Mouse (Mus musculus): ENCODE data around the gene Gm29797. TPM values are rescaled to one million over a fixed set of nuclear protein-coding genes. Genes with fewer than 3 reads are reported as not detected.

Gene Gm29797
- polyA plus RNA-seq, 1 experiment from 2014 or later, result not detected

DNA sequence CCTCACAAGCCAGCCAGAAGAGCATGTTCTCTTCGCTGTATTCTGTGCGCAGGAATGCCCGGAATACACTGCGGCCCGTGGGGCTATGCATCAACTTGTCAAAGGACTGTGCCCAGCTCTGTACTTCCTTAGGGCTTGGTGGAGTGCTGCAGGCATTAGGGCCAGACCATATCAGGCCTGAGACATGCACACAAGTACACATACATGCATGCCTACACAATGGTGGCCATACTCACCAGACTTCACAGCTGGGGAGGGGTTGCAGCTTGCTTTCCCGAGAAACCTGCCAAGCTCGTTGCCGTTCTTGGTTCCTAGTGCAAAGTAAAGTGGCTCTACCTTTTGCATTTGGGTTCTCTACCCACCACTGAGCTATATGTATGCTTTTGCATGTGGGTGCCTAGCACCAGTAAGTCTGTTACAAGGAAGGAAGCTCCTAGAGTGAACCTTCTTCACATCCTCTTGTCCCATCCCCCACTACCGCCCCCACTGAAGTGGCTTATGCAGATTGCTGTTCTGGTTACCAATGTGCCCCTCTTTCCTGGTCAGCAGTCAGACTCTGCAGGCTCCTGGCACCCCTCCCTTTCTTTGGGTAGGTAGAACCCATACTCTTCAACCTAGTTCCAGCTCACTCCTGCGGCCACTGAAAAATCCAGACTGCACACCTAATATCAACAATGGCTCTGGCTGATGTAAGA is 32.8 kb downstream of the Gm29797 start:
- H3K9me3 ChIP-seq (replicated peaks; ENCODE audit: control insufficient read depth, low read length), result no peaks in the 10 kb centered on the region
- no peak overlapping the region for H3K4me3 ChIP-seq (ENCODE audit: low read length)
- H3K4me1 ChIP-seq (ENCODE audit: control insufficient read depth, insufficient read depth, low read length), result peaks cover 3% of the 10 kb centered on the region; the same call in 1 of the 2 replicates
- WGBS, result 89% methylated on average over 10 of the region's 10 CpGs
- no peak for ATAC-seq (replicated peaks; ENCODE audit: extremely low read depth, insufficient read depth, low FRiP score)
- H3K27ac ChIP-seq (ENCODE audit: low read length), result no peak overlapping the region
- peaks cover 13% of the 10 kb centered on the region; the same call in 1 of the 2 replicates for H3K36me3 ChIP-seq (ENCODE audit: control insufficient read depth, insufficient read depth)
- H3K9ac ChIP-seq (ENCODE audit: low read length), result no peak overlapping the region
- H3K27me3 ChIP-seq (ENCODE audit: control insufficient read depth, insufficient read depth, low read length), result no peaks in the 10 kb centered on the region
- H3K4me2 ChIP-seq (ENCODE audit: low read depth, low read length), result no peak overlapping the region

DNA sequence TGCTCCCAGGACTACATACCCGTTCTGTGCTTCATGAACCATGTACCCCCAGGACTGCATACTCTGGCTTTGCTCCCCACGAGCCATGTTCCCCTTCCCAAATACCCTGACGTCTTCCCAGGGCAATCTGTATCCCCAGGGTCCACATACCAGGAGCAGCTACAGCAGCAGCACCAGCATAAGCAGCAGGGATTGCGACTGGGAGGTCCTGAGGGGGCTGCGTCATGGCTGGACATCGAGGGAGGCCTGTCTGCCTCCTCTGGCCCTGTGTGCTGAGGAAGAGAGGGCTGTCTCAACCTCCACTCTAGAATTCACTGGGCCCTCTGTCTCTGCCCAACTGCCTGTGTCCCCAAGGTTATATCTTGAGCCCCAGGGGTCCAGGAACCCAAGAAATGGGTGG is 34.2 kb downstream of the Gm29797 start:
- no peak overlapping the region for H3K27ac ChIP-seq (ENCODE audit: low read length)
- no peak overlapping the region for H3K4me3 ChIP-seq (ENCODE audit: low read length)
- H3K9me3 ChIP-seq (replicated peaks; ENCODE audit: control insufficient read depth, low read length), result no peaks in the 10 kb centered on the region
- H3K4me2 ChIP-seq (ENCODE audit: low read depth, low read length), result no peak overlapping the region
- H3K4me1 ChIP-seq (ENCODE audit: control insufficient read depth, insufficient read depth, low read length), result peaks cover 3% of the 10 kb centered on the region; the same call in 1 of the 2 replicates
- 81% methylated on average over 6 of the region's 6 CpGs for WGBS
- no peak for ATAC-seq (replicated peaks; ENCODE audit: extremely low read depth, insufficient read depth, low FRiP score)
- no peak overlapping the region for H3K9ac ChIP-seq (ENCODE audit: low read length)
- no peaks in the 10 kb centered on the region for H3K27me3 ChIP-seq (ENCODE audit: control insufficient read depth, insufficient read depth, low read length)
- H3K36me3 ChIP-seq (ENCODE audit: control insufficient read depth, insufficient read depth), result peaks cover 12% of the 10 kb centered on the region; the same call in 1 of the 2 replicates

DNA sequence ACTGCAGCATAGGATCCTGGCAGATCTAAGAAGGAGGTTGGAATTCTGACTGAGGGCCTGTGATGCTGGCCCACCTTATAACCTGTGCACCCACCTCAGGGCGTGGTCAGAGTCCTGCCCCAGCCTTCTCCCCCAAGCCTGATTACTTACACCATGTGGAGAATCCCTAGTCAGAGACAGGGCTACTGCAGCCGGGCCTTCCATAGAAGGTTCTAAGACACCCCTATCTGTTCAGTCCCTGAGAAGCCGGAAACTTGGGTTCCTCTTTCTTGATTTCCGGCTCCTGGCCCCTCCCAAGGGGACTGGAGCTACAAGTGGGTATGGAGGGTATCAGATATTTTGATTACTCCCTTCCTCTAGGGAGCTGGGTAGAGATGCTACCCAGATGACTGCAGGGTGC is 34.7 kb downstream of the Gm29797 start:
- no peaks in the 10 kb centered on the region for H3K9me3 ChIP-seq (replicated peaks; ENCODE audit: control insufficient read depth, low read length)
- H3K27ac ChIP-seq (ENCODE audit: low read length), result no peak overlapping the region
- H3K27me3 ChIP-seq (ENCODE audit: control insufficient read depth, insufficient read depth, low read length), result no peaks in the 10 kb centered on the region
- no peak overlapping the region for H3K4me3 ChIP-seq (ENCODE audit: low read length)
- peaks cover 3% of the 10 kb centered on the region; the same call in 1 of the 2 replicates for H3K4me1 ChIP-seq (ENCODE audit: control insufficient read depth, insufficient read depth, low read length)
- H3K9ac ChIP-seq (ENCODE audit: low read length), result no peak overlapping the region
- peaks cover 12% of the 10 kb centered on the region; the same call in 1 of the 2 replicates for H3K36me3 ChIP-seq (ENCODE audit: control insufficient read depth, insufficient read depth)
- 0 out of 2 replicates have a peak overlapping the region, but pooled peaks have one; percentile 10 for H3K4me2 ChIP-seq (ENCODE audit: low read depth, low read length)
- ATAC-seq (replicated peaks; ENCODE audit: extremely low read depth, insufficient read depth, low FRiP score), result no peak
- WGBS, result 72% methylated on average over 4 of the region's 4 CpGs

DNA sequence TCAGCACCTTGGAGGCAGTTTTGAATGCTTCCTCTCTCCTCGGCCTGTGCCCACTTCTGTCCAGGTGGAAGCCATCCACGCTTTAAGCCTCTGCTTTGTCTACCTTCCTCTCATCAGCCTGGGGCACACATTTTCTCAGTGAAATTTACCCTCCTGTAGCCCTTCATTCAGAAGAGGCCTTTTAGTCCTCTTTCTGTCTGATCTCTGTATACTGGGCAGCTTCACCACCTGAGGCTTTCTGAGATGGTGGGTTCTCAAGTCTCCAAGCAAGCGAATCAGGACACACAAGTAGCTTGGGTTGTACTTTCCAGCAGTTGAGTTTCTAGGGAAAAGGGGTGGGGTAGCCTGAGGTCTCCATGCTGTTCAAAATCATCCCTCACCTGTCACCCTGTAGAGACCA is 35.5 kb downstream of the Gm29797 start:
- no peak overlapping the region for H3K9ac ChIP-seq (ENCODE audit: low read length)
- 88% methylated on average over 3 of the region's 3 CpGs for WGBS
- H3K9me3 ChIP-seq (replicated peaks; ENCODE audit: control insufficient read depth, low read length), result no peaks in the 10 kb centered on the region

DNA sequence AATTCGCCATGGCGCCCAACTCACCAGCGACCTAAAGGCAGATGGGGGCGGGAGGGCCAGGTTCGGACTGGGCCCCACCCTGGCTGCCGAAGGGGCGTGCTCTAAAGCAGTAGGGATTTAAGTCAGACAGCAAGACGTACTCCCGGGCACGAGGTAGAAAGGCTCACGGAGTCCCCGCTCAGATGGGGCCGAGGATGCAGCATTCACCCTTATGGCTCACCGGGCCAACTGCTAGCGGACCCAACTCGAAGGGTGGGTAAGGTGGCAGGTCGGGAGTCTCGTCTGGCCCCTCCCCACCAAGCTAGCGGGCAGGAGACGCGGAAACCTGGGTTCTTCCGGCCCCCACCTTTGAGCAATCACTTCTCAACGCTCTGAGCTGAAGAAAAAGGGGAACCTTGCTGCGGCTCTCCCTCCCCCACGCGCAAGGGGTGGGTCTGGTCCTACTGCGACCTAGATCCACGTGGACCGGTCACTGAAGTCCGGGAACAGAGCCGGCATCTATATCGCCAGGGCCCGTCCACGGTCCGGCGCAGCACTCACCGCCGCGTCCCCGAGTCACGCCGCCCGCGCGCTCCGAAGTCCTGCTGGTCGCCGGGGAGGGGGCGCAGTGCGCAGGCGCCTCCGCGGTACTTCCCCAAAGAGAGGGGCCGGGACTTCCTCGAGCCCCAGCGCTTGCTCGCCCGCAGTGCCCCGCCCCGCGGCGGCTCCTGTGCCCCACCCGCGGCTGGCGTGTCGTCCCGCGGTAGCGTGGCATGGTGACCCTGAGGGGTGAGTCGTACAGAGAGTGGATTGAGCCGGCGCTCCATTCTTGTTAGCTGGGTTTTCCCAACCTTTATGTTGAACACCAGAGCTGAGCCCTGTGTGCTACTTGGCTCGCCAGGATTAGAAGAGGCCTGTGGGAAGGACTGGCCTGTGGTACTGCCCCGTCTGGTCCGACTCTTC is 36.8 kb downstream of the Gm29797 start, which contains the start of gene Rgs19:
Gene Rgs19, minus strand, starts transcription at position 639 of the 942 bp plus-strand sequence.
- peak; percentile 88 for ATAC-seq (replicated peaks; ENCODE audit: extremely low read depth, insufficient read depth, low FRiP score)
- WGBS, result under 1% methylated on average over 75 of the region's 75 CpGs
- peak within 1 kb of the TSS; percentile 76 for H3K4me3 ChIP-seq (ENCODE audit: low read length)
- no peaks in the 10 kb centered on the region for H3K9me3 ChIP-seq (replicated peaks; ENCODE audit: control insufficient read depth, low read length)
- H3K4me2 ChIP-seq (ENCODE audit: low read depth, low read length), result peak within 1 kb of the TSS; percentile 96
- peaks cover 6% of the 10 kb centered on the region; the same call in 1 of the 2 replicates for H3K36me3 ChIP-seq (ENCODE audit: control insufficient read depth, insufficient read depth)
- peaks cover 3% of the 10 kb centered on the region; the same call in 1 of the 2 replicates for H3K4me1 ChIP-seq (ENCODE audit: control insufficient read depth, insufficient read depth, low read length)
- peak within 1 kb of the TSS; percentile 82 for H3K9ac ChIP-seq (ENCODE audit: low read length)
- H3K27me3 ChIP-seq (ENCODE audit: control insufficient read depth, insufficient read depth, low read length), result no peaks in the 10 kb centered on the region
- peak within 1 kb of the TSS; percentile 57 for H3K27ac ChIP-seq (ENCODE audit: low read length)

More for the DNA sequence above, 35.5 kb downstream of the Gm29797 start:
- no peak for ATAC-seq (replicated peaks; ENCODE audit: extremely low read depth, insufficient read depth, low FRiP score)
- Histone ChIP-seq H3K4me3 (ENCODE audit: low read length) (no peak overlapping the region), H3K4me1 (ENCODE audit: control insufficient read depth, insufficient read depth, low read length) (peaks cover 3% of the 10 kb centered on the region; the same call in 1 of the 2 replicates), H3K27ac (ENCODE audit: low read length) (no peak overlapping the region), H3K27me3 (ENCODE audit: control insufficient read depth, insufficient read depth, low read length) (no peaks in the 10 kb centered on the region), H3K4me2 (ENCODE audit: low read depth, low read length) (peak overlapping the region; percentile 96; the same call in 1 of the 2 replicates), H3K36me3 (ENCODE audit: control insufficient read depth, insufficient read depth) (peaks cover 12% of the 10 kb centered on the region; the same call in 1 of the 2 replicates)

DNA sequence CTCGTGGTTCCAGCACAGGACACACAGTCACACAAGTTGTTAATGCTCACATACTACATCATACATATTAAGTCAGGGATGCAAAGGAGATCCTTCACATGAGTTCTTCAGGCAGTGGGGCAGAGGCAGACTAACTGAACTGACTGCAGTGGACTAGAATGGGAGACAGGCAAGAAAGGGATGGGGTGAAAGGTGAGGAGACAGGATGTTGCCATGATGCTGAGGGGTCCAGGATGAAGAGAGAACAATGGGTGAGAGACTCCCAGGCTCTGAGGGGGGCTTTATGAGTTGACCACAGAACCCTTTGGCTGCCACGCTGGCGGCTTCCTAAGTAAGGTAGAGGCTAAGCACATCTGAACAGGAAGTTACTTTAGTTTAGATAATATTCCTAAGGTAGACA is 37.7 kb downstream of the Gm29797 start:
- Histone ChIP-seq H3K36me3 (ENCODE audit: control insufficient read depth, insufficient read depth) (no peaks in the 10 kb centered on the region), H3K4me1 (ENCODE audit: control insufficient read depth, insufficient read depth, low read length) (peaks cover 3% of the 10 kb centered on the region; the same call in 1 of the 2 replicates), H3K9ac (ENCODE audit: low read length) (no peak overlapping the region), H3K4me2 (ENCODE audit: low read depth, low read length) (peak overlapping the region; percentile 96), H3K4me3 (ENCODE audit: low read length) (no peak overlapping the region), H3K9me3 (replicated peaks; ENCODE audit: control insufficient read depth, low read length) (no peaks in the 10 kb centered on the region), H3K27ac (ENCODE audit: low read length) (no peak overlapping the region), H3K27me3 (ENCODE audit: control insufficient read depth, insufficient read depth, low read length) (no peaks in the 10 kb centered on the region)
- 84% methylated on average over 3 of the region's 3 CpGs for WGBS
- ATAC-seq (replicated peaks; ENCODE audit: extremely low read depth, insufficient read depth, low FRiP score), result no peak

DNA sequence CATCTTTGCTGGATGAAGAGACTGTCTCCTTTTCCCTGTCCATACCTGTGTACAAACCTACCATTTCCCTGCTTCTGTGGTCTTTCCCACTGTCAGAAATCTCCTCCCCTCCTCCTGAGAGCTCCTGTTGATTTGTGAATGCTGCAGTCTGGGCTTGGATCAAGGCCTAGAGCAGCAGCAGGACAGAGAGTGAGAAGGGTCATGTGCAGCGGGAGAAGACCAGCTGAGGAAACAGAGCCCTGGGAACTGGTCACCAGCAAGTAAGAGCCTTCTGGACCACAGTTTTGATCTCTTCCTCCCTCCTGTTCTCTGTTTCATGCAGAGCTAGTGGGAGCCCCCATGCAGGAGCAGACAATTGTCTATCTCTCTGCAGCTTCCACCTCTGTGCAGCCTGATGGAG is 38.9 kb downstream of the Gm29797 start:
- Histone ChIP-seq H3K4me3 (ENCODE audit: low read length) (no peak overlapping the region), H3K36me3 (ENCODE audit: control insufficient read depth, insufficient read depth) (no peaks in the 10 kb centered on the region), H3K9me3 (replicated peaks; ENCODE audit: control insufficient read depth, low read length) (no peaks in the 10 kb centered on the region), H3K4me1 (ENCODE audit: control insufficient read depth, insufficient read depth, low read length) (peaks cover 3% of the 10 kb centered on the region; the same call in 1 of the 2 replicates), H3K27me3 (ENCODE audit: control insufficient read depth, insufficient read depth, low read length) (no peaks in the 10 kb centered on the region), H3K27ac (ENCODE audit: low read length) (no peak overlapping the region), H3K4me2 (ENCODE audit: low read depth, low read length) (no peak overlapping the region), H3K9ac (ENCODE audit: low read length) (no peak overlapping the region)
- ATAC-seq (replicated peaks; ENCODE audit: extremely low read depth, insufficient read depth, low FRiP score), result no peak
- 70% methylated on average over 1 of the region's 1 CpGs for WGBS

DNA sequence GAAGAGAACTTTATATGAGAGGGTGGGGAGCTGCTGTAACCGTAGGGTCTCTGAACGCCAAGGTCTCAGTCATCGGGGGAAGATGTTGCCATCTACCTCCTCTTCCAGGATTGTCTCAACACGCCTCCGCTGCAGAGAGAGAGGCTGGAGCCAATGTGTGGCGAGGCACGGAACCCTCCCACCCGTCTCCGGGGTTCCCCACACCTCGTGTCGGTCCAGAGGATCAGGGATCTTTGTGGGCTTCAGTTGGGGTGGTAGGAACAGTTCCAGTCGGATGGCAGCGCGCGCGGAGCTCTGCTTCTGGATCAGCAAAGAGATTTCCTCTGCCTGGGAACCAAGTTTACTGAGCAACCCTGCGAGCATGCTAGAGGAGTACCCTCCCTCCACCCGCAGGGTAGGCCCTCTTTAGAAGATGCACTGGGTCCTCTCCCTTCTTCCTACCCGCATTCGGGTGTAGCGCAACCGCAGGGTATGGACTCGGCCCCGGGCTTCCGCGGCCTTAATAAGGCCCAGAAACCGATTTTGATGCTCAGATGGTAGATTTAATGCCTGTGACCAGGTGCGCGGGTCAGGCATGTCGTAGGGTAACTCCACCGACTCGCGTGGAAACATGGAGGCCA is 40.1 kb downstream of the Gm29797 start:
- Histone ChIP-seq H3K4me3 (ENCODE audit: low read length) (no peak overlapping the region), H3K9ac (ENCODE audit: low read length) (no peak overlapping the region)
- no peak for ATAC-seq (replicated peaks; ENCODE audit: extremely low read depth, insufficient read depth, low FRiP score)

More for the DNA sequence above, 40.1 kb downstream of the Gm29797 start:
- Histone ChIP-seq H3K4me1 (ENCODE audit: control insufficient read depth, insufficient read depth, low read length) (peaks cover 3% of the 10 kb centered on the region; the same call in 1 of the 2 replicates), H3K36me3 (ENCODE audit: control insufficient read depth, insufficient read depth) (no peaks in the 10 kb centered on the region), H3K9me3 (replicated peaks; ENCODE audit: control insufficient read depth, low read length) (no peaks in the 10 kb centered on the region), H3K27me3 (ENCODE audit: control insufficient read depth, insufficient read depth, low read length) (no peaks in the 10 kb centered on the region), H3K27ac (ENCODE audit: low read length) (no peak overlapping the region), H3K4me2 (ENCODE audit: low read depth, low read length) (no peak overlapping the region)
- WGBS, result 64% methylated on average over 33 of the region's 33 CpGs
